Mouse (Mus musculus): Measurements from ENCODE around the gene Itpkb.

- no peak for TF ChIP-seq HCFC1 (IDR thresholded peaks at IDR 0.05; ENCODE audit: borderline replicate concordance, insufficient read depth, low read length)
- no peak for TF ChIP-seq MAFK (IDR thresholded peaks at IDR 0.05; ENCODE audit: insufficient read depth, low read depth, low read length)
- TF ChIP-seq ZC3H11A (IDR thresholded peaks at IDR 0.05; ENCODE audit: borderline replicate concordance, low read depth, low read length), result no peak
- no peak for TF ChIP-seq ZNF384 (IDR thresholded peaks at IDR 0.05; ENCODE audit: low read depth, low read length)
These were observed 44.0 kb upstream of the Itpkb start for GRCm38 (mm10) chr1:180286081-180286831.
